In genomic region chr10:21587041-21587440, GRCm38 (mm10) we compare ENCODE assay signal across 24 mouse cellular contexts. TPM values are rescaled to one million over a fixed set of nuclear protein-coding genes. Genes with fewer than 3 reads are reported as not detected.
DNase-seq lines count a peak whose midpoint lies in the region; ATAC-seq and TF ChIP-seq lines count a peak whose summit lies in the region.
"Had no signal": no experiment of that assay in that cellular context is flagged by ENCODE, and none has a peak within 500 bp of the region (broad histone marks: within the 10 kb centered on the region; RNA-seq: fewer than 3 reads in every experiment).

No protein-coding gene starts in this region.

- H3K36me3 ChIP-seq in limb, embryonic 14.5 days (ENCODE audit: control insufficient read depth, insufficient read depth, low read length), result no peaks in the 10 kb centered on the region
- H3K36me3 ChIP-seq in limb, embryonic 10.5 days, result no peaks in the 10 kb centered on the region
- H3K36me3 ChIP-seq in embryonic facial prominence, embryonic 14.5 days (ENCODE audit: control insufficient read depth, insufficient read depth, low read length), result no peaks in the 10 kb centered on the region
- H3K36me3 ChIP-seq: embryonic facial prominence, embryonic 13.5 days; forebrain, embryonic 15.5 days had no signal

- no peak overlapping the region for H3K4me3 ChIP-seq in limb, embryonic 14.5 days (replicated peaks; ENCODE audit: low read length)
- H3K4me3 ChIP-seq in limb, embryonic 10.5 days, result no peak overlapping the region
- no peak overlapping the region for H3K4me3 ChIP-seq in embryonic facial prominence, embryonic 14.5 days (ENCODE audit: low read depth, low read length)
- H3K4me3 ChIP-seq: embryonic facial prominence, embryonic 13.5 days; forebrain, embryonic 13.5 days; forebrain, embryonic 15.5 days had no signal

- no peaks in the 10 kb centered on the region for H3K27me3 ChIP-seq in limb, embryonic 14.5 days (ENCODE audit: control insufficient read depth, insufficient read depth, low read length)
- H3K27me3 ChIP-seq in limb, embryonic 10.5 days (ENCODE audit: low read depth, poor library complexity, severe bottlenecking), result no peaks in the 10 kb centered on the region
- no peaks in the 10 kb centered on the region for H3K27me3 ChIP-seq in embryonic facial prominence, embryonic 14.5 days (replicated peaks; ENCODE audit: control insufficient read depth, insufficient read depth, low read length)
- H3K27me3 ChIP-seq: embryonic facial prominence, embryonic 13.5 days; forebrain, embryonic 13.5 days; forebrain, embryonic 15.5 days had no signal

- ATAC-seq in limb, embryonic 14.5 days (ENCODE audit: low FRiP score, low read depth), result no peak
- no peak for ATAC-seq in embryonic facial prominence, embryonic 14.5 days (ENCODE audit: low read depth)
- ATAC-seq: activated CD4-positive, CD25-positive, alpha-beta regulatory T cell, adult 4 months; forebrain, embryonic 13.5 days; forebrain, embryonic 15.5 days; forebrain, postnatal 0 days; Patski had no signal

- WGBS in limb, embryonic 14.5 days, result 38% methylated on average over 2 of the region's 2 CpGs
- 62% methylated on average over 2 of the region's 2 CpGs for WGBS in limb, embryonic 10.5 days
- WGBS in embryonic facial prominence, embryonic 14.5 days, result 24% methylated on average over 2 of the region's 2 CpGs

- H3K9me3 ChIP-seq in limb, embryonic 14.5 days (ENCODE audit: control insufficient read depth, low read length), result no peaks in the 10 kb centered on the region
- H3K9me3 ChIP-seq in limb, embryonic 10.5 days (replicated peaks), result no peaks in the 10 kb centered on the region
- no peaks in the 10 kb centered on the region for H3K9me3 ChIP-seq in embryonic facial prominence, embryonic 14.5 days (ENCODE audit: control insufficient read depth, low read length)
- H3K9me3 ChIP-seq: embryonic facial prominence, embryonic 13.5 days; forebrain, embryonic 13.5 days; forebrain, embryonic 15.5 days had no signal

- H3K4me1 ChIP-seq in limb, embryonic 14.5 days (ENCODE audit: control insufficient read depth, insufficient read depth, low read length), result no peaks in the 10 kb centered on the region
- H3K4me1 ChIP-seq in limb, embryonic 10.5 days, result no peaks in the 10 kb centered on the region
- H3K4me1 ChIP-seq in embryonic facial prominence, embryonic 14.5 days (ENCODE audit: control insufficient read depth, insufficient read depth, low read length), result no peaks in the 10 kb centered on the region
- H3K4me1 ChIP-seq: embryonic facial prominence, embryonic 13.5 days; forebrain, embryonic 13.5 days; forebrain, embryonic 15.5 days had no signal

- peak; percentile 53 for DNase-seq in limb, embryonic 14.5 days (ENCODE audit: low spot score)
- DNase-seq in limb, embryonic 10.5 days (ENCODE audit: low spot score), result no peak
- DNase-seq in embryonic facial prominence, embryonic 14.5 days (ENCODE audit: low spot score), result peak; percentile 71
- no peak for DNase-seq in spleen, postnatal 10 days (ENCODE audit: low spot score in 2 of 2)
- DNase-seq in thymus, postnatal 14 days, result no peak
- DNase-seq: adrenal gland, adult 2 months; adrenal gland, postnatal 10 days; adrenal gland, postnatal 25 days; cerebellum, adult 11 months; cerebellum, adult 18-20 months; cerebellum, adult 8-10 months; cerebellum, adult 9-11 months; cerebellum, postnatal 14 days; cerebellum, postnatal 36 days; embryo, embryonic 11 days; forebrain, postnatal 0 days had no signal

- no peak overlapping the region for H3K4me2 ChIP-seq in limb, embryonic 14.5 days (replicated peaks; ENCODE audit: low read depth, low read length, severe bottlenecking)
- no peak overlapping the region for H3K4me2 ChIP-seq in embryonic facial prominence, embryonic 14.5 days (ENCODE audit: low read depth, low read length)
- H3K4me2 ChIP-seq: embryonic facial prominence, embryonic 13.5 days; forebrain, embryonic 13.5 days; forebrain, embryonic 15.5 days had no signal

- no peak overlapping the region for H3K9ac ChIP-seq in limb, embryonic 14.5 days (ENCODE audit: low read depth, low read length, severe bottlenecking)
- H3K9ac ChIP-seq in embryonic facial prominence, embryonic 14.5 days (ENCODE audit: low read depth, low read length), result no peak overlapping the region
- H3K9ac ChIP-seq: embryonic facial prominence, embryonic 13.5 days; forebrain, embryonic 13.5 days; forebrain, embryonic 15.5 days; forebrain, postnatal 0 days had no signal

- no peak overlapping the region for H3K27ac ChIP-seq in limb, embryonic 14.5 days (replicated peaks; ENCODE audit: low read depth, low read length)
- H3K27ac ChIP-seq in limb, embryonic 10.5 days, result no peak overlapping the region
- no peak overlapping the region for H3K27ac ChIP-seq in embryonic facial prominence, embryonic 14.5 days (replicated peaks; ENCODE audit: low read depth, low read length)
- H3K27ac ChIP-seq: embryonic facial prominence, embryonic 13.5 days; forebrain, embryonic 13.5 days; forebrain, embryonic 15.5 days had no signal

- TF ChIP-seq POLR2A in limb, embryonic 14.5 days (IDR thresholded peaks at IDR 0.05; ENCODE audit: borderline replicate concordance, extremely low read depth, insufficient read depth, insufficient read length), result no peak

RNA-seq across cellular contexts. Expression of gene 1700020N01Rik, which starts 5.9 kb away (rescaled TPM):
- not detected in 2 replicates for polyA plus RNA-seq in limb, embryonic 14.5 days (2012; rRNA removed)
- polyA plus RNA-seq in limb, embryonic 14.5 days (2014; fragmentation: Nextera tagmentation; extraction: Ambion mirVana), result not detected in 2 replicates
- polyA plus RNA-seq in limb, embryonic 10.5 days (2016; fragmentation: Nextera tagmentation; extraction: Ambion mirVana), result not detected in 2 replicates
- polyA plus RNA-seq in embryonic facial prominence, embryonic 14.5 days (2014; fragmentation: Nextera tagmentation; extraction: Ambion mirVana), result not detected in 2 replicates
- polyA plus RNA-seq: activated CD4-positive, CD25-positive, alpha-beta regulatory T cell, adult 4 months; adrenal gland, adult 2 months; brain, embryonic 14.5 days; C2C12; embryonic facial prominence, embryonic 13.5 days; forebrain, embryonic 11.5 days; forebrain, embryonic 13.5 days; forebrain, embryonic 15.5 days; forebrain, postnatal 0 days; Patski had no signal

Comparison
In these comparisons a context has a peak if more than half of its experiments do, and no peak if none do; other contexts are left out.
1. DNase-seq: peak in limb, embryonic 14.5 days (single experiment) and embryonic facial prominence, embryonic 14.5 days (single experiment); none in limb, embryonic 10.5 days (single experiment), spleen, postnatal 10 days (0 of 2) and thymus, postnatal 14 days (single experiment).